1 mouse cellular context compared by ENCODE assay signal in the genomic region with DNA sequence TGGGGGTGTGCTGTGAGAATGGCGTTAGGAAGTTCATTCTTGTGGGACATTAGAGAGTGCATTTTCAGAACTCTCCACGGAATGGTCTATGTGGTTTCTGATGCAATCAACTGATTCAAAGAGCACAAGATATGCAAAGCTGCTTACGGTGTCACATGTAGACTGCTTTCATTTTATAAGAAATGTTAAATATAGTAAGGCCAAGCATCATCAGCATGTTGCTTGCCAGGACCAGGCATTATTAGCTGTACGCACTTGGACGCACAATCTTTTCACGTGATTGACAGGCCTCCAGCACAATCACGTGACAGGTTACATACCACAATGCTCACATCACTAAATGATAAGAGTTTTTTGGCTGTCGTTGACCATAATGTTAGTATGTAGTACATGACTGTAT.
TF ChIP-seq lines count a peak whose summit lies in the region.

No protein-coding gene starts in this region.

TF ChIP-seq in MEL, 35 proteins besides CTCF, POLR2A, EP300 and RAD21 (continued from another document):
- no peak for TF ChIP-seq UBTF (IDR thresholded peaks at IDR 0.05; ENCODE audit: borderline replicate concordance, insufficient read depth, low read depth, low read length)
- no peak for TF ChIP-seq MXI1 (IDR thresholded peaks at IDR 0.05; ENCODE audit: low read depth, low read length)
- TF ChIP-seq CHD1 (IDR thresholded peaks at IDR 0.05; ENCODE audit: low read depth, low read length), result no peak
- TF ChIP-seq MAFK (IDR thresholded peaks at IDR 0.05; ENCODE audit: borderline replicate concordance, low read depth, low read length), result no peak
- no peak for TF ChIP-seq NRF1 (IDR thresholded peaks at IDR 0.05; ENCODE audit: insufficient read depth, low read depth, low read length, poor library complexity, severe bottlenecking)
- TF ChIP-seq ZMIZ1 (IDR thresholded peaks at IDR 0.05; ENCODE audit: low read depth, low read length), result no peak
- no peak for TF ChIP-seq SIN3A (IDR thresholded peaks at IDR 0.05; ENCODE audit: low read length)
- TF ChIP-seq MEF2A (IDR thresholded peaks at IDR 0.05; ENCODE audit: extremely low read depth, insufficient replicate concordance, low read depth, low read length, poor library complexity, severe bottlenecking), result no peak
- TF ChIP-seq GATA1 (IDR thresholded peaks at IDR 0.05; ENCODE audit: low read depth, low read length), result no peak
- TF ChIP-seq HCFC1 (IDR thresholded peaks at IDR 0.05; ENCODE audit: low read depth, low read length), result no peak
- TF ChIP-seq JUND (IDR thresholded peaks at IDR 0.05; ENCODE audit: low read depth, low read length), result no peak
- TF ChIP-seq USF2 (IDR thresholded peaks at IDR 0.05; ENCODE audit: borderline replicate concordance in 1 of 2, insufficient read depth in 1 of 2, low read depth in 1 of 2, low read length in 2 of 2), result peak in 1 of 2 experiments; percentile 58; a peak in 2 of 4 replicates
- TF ChIP-seq USF1 (IDR thresholded peaks at IDR 0.05; ENCODE audit: low read depth, low read length), result peak; percentile 85
- TF ChIP-seq POLR2AphosphoS2 (IDR thresholded peaks at IDR 0.05; ENCODE audit: low read length), result no peak
- TF ChIP-seq SMC3 (IDR thresholded peaks at IDR 0.05; ENCODE audit: low read depth, low read length), result no peak
- no peak for TF ChIP-seq MYC (IDR thresholded peaks at IDR 0.05; ENCODE audit: low read depth, low read length)
- no peak for TF ChIP-seq TBP (IDR thresholded peaks at IDR 0.05; ENCODE audit: low read depth, low read length)
- no peak for TF ChIP-seq E2F4 (IDR thresholded peaks at IDR 0.05; ENCODE audit: borderline replicate concordance, low read depth, low read length)
- no peak for TF ChIP-seq ZNF384 (IDR thresholded peaks at IDR 0.05; ENCODE audit: low read depth, low read length)
- no peak for TF ChIP-seq TAL1 (IDR thresholded peaks at IDR 0.05; ENCODE audit: low read length)
- TF ChIP-seq MAZ (IDR thresholded peaks at IDR 0.05; ENCODE audit: low read depth, low read length), result no peak
- TF ChIP-seq RCOR1 (IDR thresholded peaks at IDR 0.05; ENCODE audit: low read depth, low read length), result no peak
- no peak for TF ChIP-seq KAT2A (conservative IDR thresholded peaks at IDR 0.05; ENCODE audit: low read depth, low read length)
- TF ChIP-seq MYB (IDR thresholded peaks at IDR 0.05; ENCODE audit: low read depth, low read length), result no peak
- no peak for TF ChIP-seq CHD2 (IDR thresholded peaks at IDR 0.05; ENCODE audit: low read length)
- TF ChIP-seq ZC3H11A (IDR thresholded peaks at IDR 0.05; ENCODE audit: low read depth, low read length), result no peak
